Mouse (Mus musculus) intestine, embryonic 15.5 days (tissue): Measurements from ENCODE around the gene Dst. TPM values are rescaled to one million over a fixed set of nuclear protein-coding genes. Genes with fewer than 3 reads are reported as not detected.

Source experiments
- ATAC-seq: fragments of 200-750 bp; cut with Nextera tagmentation; 2 replicates; pipeline ENCODE4 v1.8.0; 2017; ENCODE audit warnings: moderate TSS enrichment, moderate library complexity
- H3K27ac ChIP-seq: fragments of 300-500 bp; sonication (generic); 2 replicates; pipeline ENCODE4 v1.5.1; 2015; ENCODE audit warnings: mild to moderate bottlenecking, inconsistent platforms
- H3K27me3 ChIP-seq: fragments of 300-500 bp; sonication (generic); replicated peaks from 2 replicates; pipeline ENCODE4 v1.6.1; 2015; ENCODE audit warnings: inconsistent platforms
- H3K36me3 ChIP-seq: fragments of 300-500 bp; sonication (generic); 2 replicates; pipeline ENCODE4 v1.6.1; 2015; ENCODE audit warnings: inconsistent platforms
- H3K4me1 ChIP-seq: fragments of 300-500 bp; sonication (generic); replicated peaks from 2 replicates; pipeline ENCODE4 v1.6.1; 2015; ENCODE audit warnings: inconsistent platforms
- H3K4me2 ChIP-seq: fragments of 300-500 bp; sonication (generic); replicated peaks from 2 replicates; pipeline ENCODE4 v1.6.1; 2015; ENCODE audit warnings: mild to moderate bottlenecking, inconsistent platforms
- H3K4me3 ChIP-seq: fragments of 300-500 bp; sonication (generic); replicated peaks from 2 replicates; pipeline ENCODE4 v1.5.1; 2015; ENCODE audit warnings: inconsistent platforms
- H3K9ac ChIP-seq: fragments of 300-500 bp; sonication (generic); 2 replicates; pipeline ENCODE4 v1.6.1; 2015; ENCODE audit warnings: inconsistent platforms
- H3K9me3 ChIP-seq: fragments of 300-500 bp; sonication (generic); 2 replicates; pipeline ENCODE4 v1.6.1; 2016; ENCODE audit warnings: inconsistent platforms
- WGBS: fragments of 180-500 bp; shearing (Covaris S2); methylation state at CpG from one replicate; pipeline ENCODE4 v1.1.7; 2015; 5-methylcytosine and 5-hydroxymethylcytosine counted together
- polyA plus RNA-seq: library from polyadenylated mRNA; unstranded; fragments of >200 nt; fragmentation: Nextera tagmentation; extraction: Ambion mirVana; gene quantifications from 2 replicates; pipeline ENCODE4 v1.2.1, GENCODE M21; 2015

The Dst gene
- polyA plus RNA-seq, 1 experiment from 2014 or later = 19.2 TPM

GRCm38 (mm10) chr1:34074245-34075187 is 166.5 kb downstream of the Dst start:
- H3K4me2 ChIP-seq = no peak overlapping the region
- no peaks in the 10 kb centered on the region for H3K4me1 ChIP-seq
- no peak overlapping the region for H3K4me3 ChIP-seq
- WGBS = 40% methylated on average over 15 of the region's 15 CpGs
- no peak for ATAC-seq
- H3K27me3 ChIP-seq = no peaks in the 10 kb centered on the region
- no peak overlapping the region for H3K9ac ChIP-seq
- no peaks in the 10 kb centered on the region for H3K36me3 ChIP-seq
- no peak overlapping the region for H3K27ac ChIP-seq
- H3K9me3 ChIP-seq = no peaks in the 10 kb centered on the region

GRCm38 (mm10) chr1:34076701-34077421 is 168.8 kb downstream of the Dst start:
- H3K4me3 ChIP-seq = no peak overlapping the region
- H3K4me2 ChIP-seq = peak overlapping the region; percentile 46
- no peaks in the 10 kb centered on the region for H3K36me3 ChIP-seq
- no peaks in the 10 kb centered on the region for H3K4me1 ChIP-seq
- no peaks in the 10 kb centered on the region for H3K27me3 ChIP-seq
- no peak overlapping the region for H3K9ac ChIP-seq
- WGBS = 8% methylated on average over 12 of the region's 12 CpGs
- H3K9me3 ChIP-seq = no peaks in the 10 kb centered on the region
- H3K27ac ChIP-seq = no peak overlapping the region
- ATAC-seq = peak; percentile 67

- H3K9ac ChIP-seq = no peak overlapping the region
- H3K27me3 ChIP-seq = no peaks in the 10 kb centered on the region
- peak; percentile 55 for ATAC-seq
- H3K4me3 ChIP-seq = no peak overlapping the region
- H3K4me1 ChIP-seq = no peaks in the 10 kb centered on the region
- 21% methylated on average over 7 of the region's 7 CpGs for WGBS
- H3K9me3 ChIP-seq = no peaks in the 10 kb centered on the region
- no peak overlapping the region for H3K27ac ChIP-seq
- no peaks in the 10 kb centered on the region for H3K36me3 ChIP-seq
- H3K4me2 ChIP-seq = peak overlapping the region; percentile 46
These were observed 169.4 kb downstream of the Dst start for GRCm38 (mm10) chr1:34077422-34077790.

GRCm38 (mm10) chr1:34077941-34078340 is 169.9 kb downstream of the Dst start:
- 81% methylated on average over 6 of the region's 6 CpGs for WGBS
- H3K4me2 ChIP-seq = no peak overlapping the region

GRCm38 (mm10) chr1:34089011-34089410 is 181.0 kb downstream of the Dst start:
- no peak overlapping the region for H3K27ac ChIP-seq
- no peak overlapping the region for H3K4me2 ChIP-seq
- H3K9me3 ChIP-seq = no peaks in the 10 kb centered on the region
- no peaks in the 10 kb centered on the region for H3K36me3 ChIP-seq
- ATAC-seq = no peak
- H3K4me3 ChIP-seq = no peak overlapping the region
- no peaks in the 10 kb centered on the region for H3K4me1 ChIP-seq
- 92% methylated on average over 3 of the region's 3 CpGs for WGBS
- no peak overlapping the region for H3K9ac ChIP-seq
- no peaks in the 10 kb centered on the region for H3K27me3 ChIP-seq

More at GRCm38 (mm10) chr1:34077941-34078340, 169.9 kb downstream of the Dst start:
- H3K27me3 ChIP-seq = no peaks in the 10 kb centered on the region
- H3K9me3 ChIP-seq = no peaks in the 10 kb centered on the region
- no peak overlapping the region for H3K9ac ChIP-seq
- ATAC-seq = no peak
- H3K36me3 ChIP-seq = no peaks in the 10 kb centered on the region
- H3K4me3 ChIP-seq = no peak overlapping the region
- H3K27ac ChIP-seq = no peak overlapping the region
- H3K4me1 ChIP-seq = no peaks in the 10 kb centered on the region

GRCm38 (mm10) chr1:34090700-34091099 is 182.7 kb downstream of the Dst start:
- ATAC-seq = no peak
- H3K27me3 ChIP-seq = no peaks in the 10 kb centered on the region
- no peaks in the 10 kb centered on the region for H3K36me3 ChIP-seq
- H3K9ac ChIP-seq = no peak overlapping the region
- 49% methylated on average over 7 of the region's 7 CpGs for WGBS
- H3K4me1 ChIP-seq = no peaks in the 10 kb centered on the region
- H3K9me3 ChIP-seq = no peaks in the 10 kb centered on the region
- H3K27ac ChIP-seq = no peak overlapping the region
- no peak overlapping the region for H3K4me2 ChIP-seq
- no peak overlapping the region for H3K4me3 ChIP-seq

GRCm38 (mm10) chr1:34093652-34094051 is 185.6 kb downstream of the Dst start:
- Histone ChIP-seq H3K9me3 (no peaks in the 10 kb centered on the region), H3K4me2 (no peak overlapping the region), H3K27me3 (no peaks in the 10 kb centered on the region), H3K36me3 (no peaks in the 10 kb centered on the region), H3K4me1 (no peaks in the 10 kb centered on the region), H3K27ac (no peak overlapping the region), H3K4me3 (no peak overlapping the region), H3K9ac (no peak overlapping the region)
- no peak for ATAC-seq
- WGBS = 89% methylated on average over 7 of the region's 7 CpGs

GRCm38 (mm10) chr1:34094301-34094700 is 186.3 kb downstream of the Dst start:
- H3K4me2 ChIP-seq = no peak overlapping the region
- H3K27me3 ChIP-seq = no peaks in the 10 kb centered on the region
- H3K27ac ChIP-seq = no peak overlapping the region
- H3K36me3 ChIP-seq = no peaks in the 10 kb centered on the region
- H3K9me3 ChIP-seq = no peaks in the 10 kb centered on the region
- no peak overlapping the region for H3K9ac ChIP-seq
- no peaks in the 10 kb centered on the region for H3K4me1 ChIP-seq
- no peak overlapping the region for H3K4me3 ChIP-seq
- no peak for ATAC-seq
- 73% methylated on average over 5 of the region's 5 CpGs for WGBS

- no peak overlapping the region for H3K4me3 ChIP-seq
- H3K27ac ChIP-seq = no peak overlapping the region
- H3K4me1 ChIP-seq = no peaks in the 10 kb centered on the region
- no peak overlapping the region for H3K9ac ChIP-seq
- WGBS = 25% methylated on average over 4 of the region's 4 CpGs
- no peaks in the 10 kb centered on the region for H3K36me3 ChIP-seq
- no peak for ATAC-seq
- H3K4me2 ChIP-seq = no peak overlapping the region
- H3K27me3 ChIP-seq = no peaks in the 10 kb centered on the region
- no peaks in the 10 kb centered on the region for H3K9me3 ChIP-seq
These were observed 187.1 kb downstream of the Dst start for GRCm38 (mm10) chr1:34095173-34095572.

- Histone ChIP-seq H3K9me3 (no peaks in the 10 kb centered on the region), H3K4me2 (no peak overlapping the region), H3K4me3 (no peak overlapping the region), H3K4me1 (no peaks in the 10 kb centered on the region), H3K36me3 (no peaks in the 10 kb centered on the region), H3K27me3 (no peaks in the 10 kb centered on the region), H3K27ac (no peak overlapping the region), H3K9ac (no peak overlapping the region)
- ATAC-seq = peak; percentile 28; the same call in 1 of the 2 replicates
- WGBS = 43% methylated on average over 3 of the region's 3 CpGs
These were observed 188.9 kb downstream of the Dst start for GRCm38 (mm10) chr1:34096923-34097322.

- H3K9me3 ChIP-seq = no peaks in the 10 kb centered on the region
- no peak overlapping the region for H3K27ac ChIP-seq
- 70% methylated on average over 4 of the region's 4 CpGs for WGBS
- ATAC-seq = no peak
- no peak overlapping the region for H3K4me3 ChIP-seq
- no peak overlapping the region for H3K4me2 ChIP-seq
- H3K4me1 ChIP-seq = no peaks in the 10 kb centered on the region
- H3K9ac ChIP-seq = no peak overlapping the region
- H3K36me3 ChIP-seq = no peaks in the 10 kb centered on the region
- no peaks in the 10 kb centered on the region for H3K27me3 ChIP-seq
These were observed 189.6 kb downstream of the Dst start for GRCm38 (mm10) chr1:34097640-34098039.

GRCm38 (mm10) chr1:34099439-34099838 is 191.4 kb downstream of the Dst start:
- Histone ChIP-seq H3K4me3 (no peak overlapping the region), H3K4me2 (no peak overlapping the region), H3K27ac (no peak overlapping the region), H3K9ac (no peak overlapping the region), H3K9me3 (no peaks in the 10 kb centered on the region), H3K36me3 (no peaks in the 10 kb centered on the region), H3K27me3 (no peaks in the 10 kb centered on the region), H3K4me1 (no peaks in the 10 kb centered on the region)
- WGBS = 79% methylated on average over 3 of the region's 3 CpGs
- no peak for ATAC-seq
